In the genomic region with DNA sequence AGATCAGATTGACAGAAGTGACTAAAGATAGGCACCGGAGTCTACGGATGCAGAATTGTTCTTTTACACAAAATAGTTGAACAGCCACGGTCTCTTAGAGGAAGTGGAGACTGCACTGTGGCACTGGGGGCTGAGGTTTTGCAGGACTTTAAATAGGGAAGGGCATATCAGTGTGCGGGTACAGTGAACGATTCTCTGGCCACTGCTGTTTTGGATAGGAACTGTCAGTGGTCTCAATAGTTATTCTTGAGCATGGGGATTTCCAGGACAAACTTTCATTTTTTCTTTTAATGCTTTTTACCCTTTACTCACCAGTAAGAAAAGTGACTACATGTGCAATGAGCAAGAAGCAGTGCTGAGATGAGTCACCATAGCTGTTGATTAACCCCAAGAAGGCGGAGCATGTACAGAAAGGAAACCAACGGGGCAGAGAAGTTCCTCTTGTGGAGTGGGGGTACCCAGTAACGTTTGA, we compare ENCODE assay signal across 11 mouse cellular contexts. TPM values are rescaled to one million over a fixed set of nuclear protein-coding genes. Genes with fewer than 3 reads are reported as not detected.
A peak's percentile ranks its signal among the peaks of the same experiment; 100 is the strongest.
DNase-seq lines count a peak whose midpoint lies in the region; ATAC-seq lines count a peak whose summit lies in the region.
"Had no signal": no experiment of that assay in that cellular context is flagged by ENCODE, and none has a peak within 500 bp of the region (broad histone marks: within the 10 kb centered on the region; RNA-seq: fewer than 3 reads in every experiment).

No protein-coding gene starts in this region.

- H3K9me3 ChIP-seq in forebrain, embryonic 11.5 days (ENCODE audit: control insufficient read depth, low read length): no peaks in the 10 kb centered on the region; the same call in 1 of the 2 replicates

- intact Hi-C loops in gastrocnemius, postnatal 36 days (cut with DNase I): no loop called here

- DNase-seq in heart, adult 9 months (ENCODE audit: low spot score in 2 of 2): peak; percentile 4 to 31
- no peak for DNase-seq in heart, postnatal 4 days
- peak; percentile 97 for DNase-seq in 416B (ENCODE audit: low read depth)
- no peak for DNase-seq in gastrocnemius, postnatal 36 days
- DNase-seq in forebrain, embryonic 11.5 days (ENCODE audit: low spot score): no peak
- no peak for DNase-seq in gastrocnemius, postnatal 10 days

- H3K27ac ChIP-seq in forebrain, embryonic 11.5 days (ENCODE audit: low read depth, low read length): no peak overlapping the region
- H3K27ac ChIP-seq: hindbrain, embryonic 12.5 days had no signal

- no peaks in the 10 kb centered on the region for H3K36me3 ChIP-seq in forebrain, embryonic 11.5 days (ENCODE audit: control insufficient read depth, insufficient read depth, low read length)
- H3K36me3 ChIP-seq: hindbrain, embryonic 12.5 days had no signal

- no peak overlapping the region for H3K9ac ChIP-seq in forebrain, embryonic 11.5 days (ENCODE audit: low read length)
- H3K9ac ChIP-seq: hindbrain, embryonic 12.5 days had no signal

- no peak overlapping the region for H3K4me2 ChIP-seq in forebrain, embryonic 11.5 days (ENCODE audit: low read depth, low read length, severe bottlenecking)
- H3K4me2 ChIP-seq: hindbrain, embryonic 12.5 days had no signal

- ATAC-seq in common myeloid progenitor, adult 5-6 weeks (replicated peaks; ENCODE audit: low read depth, poor library complexity, severe bottlenecking): peak; percentile 99
- ATAC-seq in megakaryocyte, adult 5-6 weeks (ENCODE audit: poor library complexity, severe bottlenecking): peak; percentile 98
- no peak for ATAC-seq in forebrain, embryonic 11.5 days (replicated peaks; ENCODE audit: low FRiP score)

- no peak overlapping the region for H3K4me3 ChIP-seq in forebrain, embryonic 11.5 days (ENCODE audit: low read depth, low read length)
- H3K4me3 ChIP-seq: erythroblast, embryonic 14.5 days; hindbrain, embryonic 12.5 days had no signal

- no peaks in the 10 kb centered on the region for H3K27me3 ChIP-seq in forebrain, embryonic 11.5 days (ENCODE audit: control insufficient read depth, insufficient read depth, low read length)
- H3K27me3 ChIP-seq: hindbrain, embryonic 12.5 days had no signal

- H3K4me1 ChIP-seq in forebrain, embryonic 11.5 days (replicated peaks; ENCODE audit: control insufficient read depth, insufficient read depth, low read length): no peaks in the 10 kb centered on the region
- H3K4me1 ChIP-seq: hindbrain, embryonic 12.5 days had no signal

- 79% methylated on average over 8 of the region's 8 CpGs for WGBS in forebrain, embryonic 11.5 days

RNA-seq across cellular contexts. Expression of a gene that starts 46.6 kb away (rescaled TPM):
- total RNA-seq in heart, postnatal 4 days (2021): 10 to 100 TPM in 1 of 2 experiments, 1 to 10 TPM in 1; 9.7 to 10.6 TPM
- total RNA-seq in common myeloid progenitor, adult 5-6 weeks (2017): 46.4 and 52.0 TPM in 2 replicates
- 84.0 and 91.6 TPM in 2 replicates for total RNA-seq in megakaryocyte, adult 5-6 weeks (2015)
- 76.1 and 77.0 TPM in 2 replicates for total RNA-seq in megakaryocyte, adult 5-6 weeks (2017)
- 1 to 10 TPM; 6.2 to 6.8 TPM for total RNA-seq in gastrocnemius, postnatal 36 days (2021)
- 20.8 and 23.6 TPM in 2 replicates for polyA plus RNA-seq in forebrain, embryonic 11.5 days (2014; fragmentation: Nextera tagmentation; extraction: Ambion mirVana)
- 10 to 100 TPM in 1 of 2 experiments, 1 to 10 TPM in 1; 8.3 to 11.0 TPM for total RNA-seq in gastrocnemius, postnatal 10 days (2021)

RNA-seq across cellular contexts. Expression of a gene that starts 47.3 kb away (rescaled TPM):
- not detected for total RNA-seq in heart, postnatal 4 days (2021)
- total RNA-seq in common myeloid progenitor, adult 5-6 weeks (2017): not detected in 2 replicates
- total RNA-seq in megakaryocyte, adult 5-6 weeks (2015): not detected in 2 replicates
- not detected in 2 replicates for total RNA-seq in megakaryocyte, adult 5-6 weeks (2017)
- total RNA-seq in gastrocnemius, postnatal 36 days (2021): not detected
- not detected in 2 replicates for polyA plus RNA-seq in forebrain, embryonic 11.5 days (2014; fragmentation: Nextera tagmentation; extraction: Ambion mirVana)
- not detected for total RNA-seq in gastrocnemius, postnatal 10 days (2021)
- polyA plus RNA-seq: erythroblast, embryonic 14.5 days; hindbrain, embryonic 12.5 days; limb, embryonic 14.5 days had no signal

Comparison
In these comparisons a context has a peak if more than half of its experiments do, and no peak if none do; other contexts are left out.
1. DNase-seq: peak in heart, adult 9 months (2 of 2) and 416B (single experiment); none in heart, postnatal 4 days (single experiment), gastrocnemius, postnatal 36 days (0 of 2), forebrain, embryonic 11.5 days (single experiment) and gastrocnemius, postnatal 10 days (single experiment).